Mouse (Mus musculus): ENCODE results near the gene Naa40. TPM values are rescaled to one million over a fixed set of nuclear protein-coding genes. Genes with fewer than 3 reads are reported as not detected.

Gene Naa40
- polyA plus RNA-seq, 1 experiment: 20.5 TPM

DNA sequence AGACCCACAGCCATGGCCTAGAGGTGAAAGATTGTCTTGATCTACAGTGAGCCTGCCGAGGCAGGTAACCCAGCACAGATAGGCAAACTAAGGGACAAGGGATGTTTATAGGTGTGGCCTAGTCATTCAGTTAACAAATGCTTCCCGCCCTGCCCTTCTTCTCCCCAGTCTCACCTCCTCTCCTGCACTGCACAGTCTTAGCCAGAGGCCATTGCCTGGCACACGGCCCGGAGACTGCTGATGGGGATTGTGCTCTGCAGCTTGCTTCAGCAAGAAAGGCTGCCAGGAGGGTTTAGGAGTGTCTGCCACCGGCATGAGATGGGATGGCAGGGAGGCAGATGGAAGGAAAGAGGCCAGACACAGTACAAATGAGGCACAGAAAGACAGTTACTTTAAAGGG, 16.9 kb upstream of the Naa40 start:
- H3K27ac ChIP-seq (ENCODE audit: insufficient read depth, low read length): no peak overlapping the region
- H3K4me3 ChIP-seq (ENCODE audit: extremely low read depth, insufficient read depth, insufficient read length): no peak overlapping the region
- TF ChIP-seq CTCF (IDR thresholded peaks at IDR 0.05; ENCODE audit: extremely low read depth, insufficient read depth, insufficient read length, insufficient replicate concordance) (no peak), POLR2A (IDR thresholded peaks at IDR 0.05; ENCODE audit: low read depth, low read length) (no peak)
- H3K27me3 ChIP-seq (ENCODE audit: control insufficient read depth, insufficient read depth, low read length): no peaks in the 10 kb centered on the region
- H3K4me1 ChIP-seq (ENCODE audit: control insufficient read depth, insufficient read depth, insufficient read length): no peaks in the 10 kb centered on the region
- DNase-seq (ENCODE audit: low read depth in 1 of 2, low spot score in 2 of 2): no peak
- 80% methylated on average over 5 of the region's 5 CpGs for WGBS
- no peaks in the 10 kb centered on the region for H3K36me3 ChIP-seq (ENCODE audit: control insufficient read depth, insufficient read depth, low read length)

DNA sequence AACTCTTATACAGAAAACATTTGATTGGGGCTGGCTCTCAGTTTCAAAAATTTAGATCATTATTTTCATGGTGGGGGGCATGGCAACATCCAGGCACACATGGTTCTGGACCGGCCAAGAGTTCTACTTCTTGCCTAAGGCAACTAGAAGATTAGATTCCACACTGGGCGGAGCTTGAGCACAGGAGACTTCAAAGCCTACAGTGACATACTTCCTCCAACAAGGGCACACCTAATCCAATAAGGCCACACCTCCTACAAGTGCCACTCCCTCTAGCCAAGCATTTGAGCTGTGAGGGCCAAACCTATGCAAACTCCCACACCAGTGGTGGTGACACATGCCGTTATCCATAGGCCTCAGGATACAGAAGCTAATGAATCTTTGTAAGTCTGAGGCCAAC, 5.0 kb upstream of the Naa40 start:
- H3K27ac ChIP-seq (ENCODE audit: insufficient read depth, low read length): no peak overlapping the region
- 79% methylated on average over 3 of the region's 3 CpGs for WGBS
- DNase-seq (ENCODE audit: low read depth in 1 of 2, low spot score in 2 of 2): no peak
- no peaks in the 10 kb centered on the region for H3K36me3 ChIP-seq (ENCODE audit: control insufficient read depth, insufficient read depth, low read length)
- no peaks in the 10 kb centered on the region; the same call in none of the 2 replicates for H3K4me1 ChIP-seq (ENCODE audit: control insufficient read depth, insufficient read depth, insufficient read length)
- TF ChIP-seq POLR2A (IDR thresholded peaks at IDR 0.05; ENCODE audit: low read depth, low read length) (no peak), CTCF (IDR thresholded peaks at IDR 0.05; ENCODE audit: extremely low read depth, insufficient read depth, insufficient read length, insufficient replicate concordance) (no peak)
- H3K27me3 ChIP-seq (ENCODE audit: control insufficient read depth, insufficient read depth, low read length): no peaks in the 10 kb centered on the region
- no peak overlapping the region for H3K4me3 ChIP-seq (ENCODE audit: extremely low read depth, insufficient read depth, insufficient read length)

DNA sequence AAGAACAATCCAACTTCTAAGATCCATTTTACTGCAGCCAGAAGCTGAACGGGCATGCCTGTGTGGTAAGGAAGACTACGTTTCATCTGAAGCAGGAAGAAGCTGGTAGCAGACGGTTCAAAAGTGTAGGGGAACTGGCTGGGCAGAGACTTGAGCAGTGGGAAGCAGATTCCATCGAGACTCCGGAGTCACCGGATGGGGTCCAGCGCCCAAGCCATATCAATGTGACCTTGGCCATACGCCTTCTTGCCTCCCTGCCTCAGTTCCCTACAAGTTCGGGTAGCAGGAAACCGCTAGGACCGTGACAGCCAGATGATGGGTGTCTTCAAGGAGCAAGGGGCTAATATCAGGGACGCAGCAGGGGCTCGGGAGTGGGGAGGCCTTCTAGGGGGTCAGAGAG, 692 bp downstream of the Naa40 start:
- Histone ChIP-seq H3K4me3 (ENCODE audit: extremely low read depth, insufficient read depth, insufficient read length) (peak overlapping the region; percentile 80), H3K4me1 (ENCODE audit: control insufficient read depth, insufficient read depth, insufficient read length) (peaks cover 5% of the 10 kb centered on the region), H3K36me3 (ENCODE audit: control insufficient read depth, insufficient read depth, low read length) (no peaks in the 10 kb centered on the region), H3K27ac (ENCODE audit: insufficient read depth, low read length) (peak overlapping the region; percentile 33; the same call in 1 of the 2 replicates), H3K27me3 (ENCODE audit: control insufficient read depth, insufficient read depth, low read length) (no peaks in the 10 kb centered on the region)
- no peak for TF ChIP-seq POLR2A (IDR thresholded peaks at IDR 0.05; ENCODE audit: low read depth, low read length)
- no peak for TF ChIP-seq CTCF (IDR thresholded peaks at IDR 0.05; ENCODE audit: extremely low read depth, insufficient read depth, insufficient read length, insufficient replicate concordance)
- under 1% methylated on average over 13 of the region's 13 CpGs for WGBS
- no peak for DNase-seq (ENCODE audit: low read depth in 1 of 2, low spot score in 2 of 2)

DNA sequence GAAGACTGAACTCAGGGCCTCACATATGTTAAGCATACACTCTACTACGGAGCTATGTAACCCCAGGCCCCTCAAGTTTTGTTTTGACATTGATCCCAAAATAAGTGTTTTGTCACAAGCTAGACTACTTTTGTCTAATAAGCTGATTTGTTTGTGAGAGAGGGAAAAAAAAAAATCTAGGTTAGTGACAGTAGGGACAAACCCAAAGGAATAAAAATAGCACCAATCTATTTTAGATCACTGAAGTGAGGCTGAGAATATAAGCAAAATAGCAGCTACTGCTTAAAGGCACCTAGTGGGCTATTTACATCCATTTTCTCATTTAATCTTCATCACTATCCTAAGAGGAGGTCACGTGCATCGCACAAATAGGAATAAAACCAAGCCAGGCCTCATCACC, 1.4 kb downstream of the Naa40 start:
- no peak overlapping the region; the same call in 1 of the 2 replicates for H3K4me3 ChIP-seq (ENCODE audit: extremely low read depth, insufficient read depth, insufficient read length)
- no peaks in the 10 kb centered on the region for H3K36me3 ChIP-seq (ENCODE audit: control insufficient read depth, insufficient read depth, low read length)
- 83% methylated on average over 3 of the region's 3 CpGs for WGBS
- TF ChIP-seq POLR2A (IDR thresholded peaks at IDR 0.05; ENCODE audit: low read depth, low read length): no peak
- TF ChIP-seq CTCF (IDR thresholded peaks at IDR 0.05; ENCODE audit: extremely low read depth, insufficient read depth, insufficient read length, insufficient replicate concordance): no peak
- H3K4me1 ChIP-seq (ENCODE audit: control insufficient read depth, insufficient read depth, insufficient read length): peaks cover 5% of the 10 kb centered on the region
- no peak overlapping the region for H3K27ac ChIP-seq (ENCODE audit: insufficient read depth, low read length)
- no peaks in the 10 kb centered on the region for H3K27me3 ChIP-seq (ENCODE audit: control insufficient read depth, insufficient read depth, low read length)
- DNase-seq (ENCODE audit: low read depth in 1 of 2, low spot score in 2 of 2): no peak

DNA sequence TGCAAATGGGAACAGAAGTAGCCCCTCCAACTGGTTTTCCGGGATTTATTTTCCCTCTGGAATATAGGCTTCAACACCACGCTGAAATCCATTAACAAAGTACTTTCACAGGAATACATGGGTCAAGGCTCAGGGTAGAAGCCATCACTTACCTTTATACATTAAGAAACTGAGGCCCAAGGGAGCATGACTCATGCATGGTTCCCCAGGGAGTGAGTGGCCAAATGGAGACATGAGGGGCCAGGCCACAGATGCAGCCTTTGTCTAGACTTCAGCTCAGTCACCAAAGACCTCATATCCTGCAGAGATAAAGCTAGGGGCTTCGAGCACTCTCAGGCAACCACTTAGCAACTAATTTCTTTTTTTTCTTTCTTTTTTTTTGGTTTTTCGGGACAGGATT, 4.2 kb downstream of the Naa40 start:
- peaks cover 5% of the 10 kb centered on the region for H3K4me1 ChIP-seq (ENCODE audit: control insufficient read depth, insufficient read depth, insufficient read length)

DNA sequence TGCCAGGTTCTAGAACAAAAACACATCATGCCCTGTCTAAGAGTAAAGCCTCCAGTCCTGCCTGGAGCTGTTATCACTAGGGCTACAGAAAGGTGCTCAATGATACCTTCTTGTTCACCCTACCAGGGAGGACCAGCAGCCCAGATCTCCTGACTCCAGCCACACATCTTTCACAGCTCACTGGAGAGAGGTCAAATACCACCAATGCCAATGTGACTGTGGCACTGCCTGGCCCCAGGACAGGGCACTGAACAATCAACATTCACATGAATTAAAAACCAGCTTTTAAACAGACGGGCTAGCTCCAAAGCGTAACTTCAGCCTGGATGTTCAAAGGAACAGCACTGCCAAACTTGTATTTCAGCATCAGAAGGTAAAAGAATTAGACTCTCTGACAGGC, 5.0 kb downstream of the Naa40 start:
- TF ChIP-seq CTCF (IDR thresholded peaks at IDR 0.05; ENCODE audit: extremely low read depth, insufficient read depth, insufficient read length, insufficient replicate concordance) (no peak), POLR2A (IDR thresholded peaks at IDR 0.05; ENCODE audit: low read depth, low read length) (no peak)
- Histone ChIP-seq H3K27me3 (ENCODE audit: control insufficient read depth, insufficient read depth, low read length) (no peaks in the 10 kb centered on the region), H3K36me3 (ENCODE audit: control insufficient read depth, insufficient read depth, low read length) (peaks cover 4% of the 10 kb centered on the region; the same call in 1 of the 2 replicates), H3K4me1 (ENCODE audit: control insufficient read depth, insufficient read depth, insufficient read length) (peaks cover 5% of the 10 kb centered on the region), H3K4me3 (ENCODE audit: extremely low read depth, insufficient read depth, insufficient read length) (no peak overlapping the region), H3K27ac (ENCODE audit: insufficient read depth, low read length) (no peak overlapping the region)
- DNase-seq (ENCODE audit: low read depth in 1 of 2, low spot score in 2 of 2): no peak
- 99% methylated on average over 2 of the region's 2 CpGs for WGBS

More for the DNA sequence above, 4.2 kb downstream of the Naa40 start:
- no peaks in the 10 kb centered on the region for H3K27me3 ChIP-seq (ENCODE audit: control insufficient read depth, insufficient read depth, low read length)
- TF ChIP-seq POLR2A (IDR thresholded peaks at IDR 0.05; ENCODE audit: low read depth, low read length) (no peak), CTCF (IDR thresholded peaks at IDR 0.05; ENCODE audit: extremely low read depth, insufficient read depth, insufficient read length, insufficient replicate concordance) (no peak)
- no peak for DNase-seq (ENCODE audit: low read depth in 1 of 2, low spot score in 2 of 2)
- peaks cover 1% of the 10 kb centered on the region; the same call in 1 of the 2 replicates for H3K36me3 ChIP-seq (ENCODE audit: control insufficient read depth, insufficient read depth, low read length)
- WGBS: 88% methylated on average over 4 of the region's 4 CpGs
- no peak overlapping the region for H3K4me3 ChIP-seq (ENCODE audit: extremely low read depth, insufficient read depth, insufficient read length)
- H3K27ac ChIP-seq (ENCODE audit: insufficient read depth, low read length): no peak overlapping the region

DNA sequence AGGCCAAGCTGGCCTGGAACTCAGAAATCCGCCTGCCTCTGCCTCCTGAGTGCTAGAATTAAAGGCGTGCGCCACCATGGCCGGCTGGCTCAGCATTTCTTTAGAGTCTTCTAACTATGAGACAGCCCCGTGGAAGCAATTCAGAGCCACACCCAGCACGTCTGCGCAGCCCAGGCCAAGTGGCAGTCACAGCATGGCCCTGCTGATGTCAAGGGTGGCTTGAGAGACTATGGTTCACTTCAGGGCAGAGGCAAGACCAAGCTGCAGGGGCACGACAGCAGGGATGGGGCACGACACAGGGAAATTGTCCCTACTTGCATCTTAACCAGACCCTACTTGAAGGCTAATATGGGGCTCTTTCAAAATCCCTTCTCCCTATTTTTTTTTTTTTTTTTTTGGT, 5.5 kb downstream of the Naa40 start:
- no peak for DNase-seq (ENCODE audit: low read depth in 1 of 2, low spot score in 2 of 2)
- H3K27ac ChIP-seq (ENCODE audit: insufficient read depth, low read length): no peak overlapping the region
- TF ChIP-seq POLR2A (IDR thresholded peaks at IDR 0.05; ENCODE audit: low read depth, low read length): no peak
- TF ChIP-seq CTCF (IDR thresholded peaks at IDR 0.05; ENCODE audit: extremely low read depth, insufficient read depth, insufficient read length, insufficient replicate concordance): no peak
- H3K27me3 ChIP-seq (ENCODE audit: control insufficient read depth, insufficient read depth, low read length): no peaks in the 10 kb centered on the region
- peaks cover 5% of the 10 kb centered on the region; the same call in 1 of the 2 replicates for H3K4me1 ChIP-seq (ENCODE audit: control insufficient read depth, insufficient read depth, insufficient read length)
- peaks cover 4% of the 10 kb centered on the region; the same call in 1 of the 2 replicates for H3K36me3 ChIP-seq (ENCODE audit: control insufficient read depth, insufficient read depth, low read length)
- 91% methylated on average over 9 of the region's 9 CpGs for WGBS
- no peak overlapping the region for H3K4me3 ChIP-seq (ENCODE audit: extremely low read depth, insufficient read depth, insufficient read length)

All from spleen, adult 2 months (tissue).